Mouse (Mus musculus): ENCODE results near the gene Lhx2. TPM values are rescaled to one million over a fixed set of nuclear protein-coding genes. Genes with fewer than 3 reads are reported as not detected.
A peak's percentile ranks its signal among the peaks of the same experiment; 100 is the strongest.

Gene Lhx2
- total RNA-seq, 2 experiments from 2014 or later, result 83.9 to 88.2 TPM

DNA sequence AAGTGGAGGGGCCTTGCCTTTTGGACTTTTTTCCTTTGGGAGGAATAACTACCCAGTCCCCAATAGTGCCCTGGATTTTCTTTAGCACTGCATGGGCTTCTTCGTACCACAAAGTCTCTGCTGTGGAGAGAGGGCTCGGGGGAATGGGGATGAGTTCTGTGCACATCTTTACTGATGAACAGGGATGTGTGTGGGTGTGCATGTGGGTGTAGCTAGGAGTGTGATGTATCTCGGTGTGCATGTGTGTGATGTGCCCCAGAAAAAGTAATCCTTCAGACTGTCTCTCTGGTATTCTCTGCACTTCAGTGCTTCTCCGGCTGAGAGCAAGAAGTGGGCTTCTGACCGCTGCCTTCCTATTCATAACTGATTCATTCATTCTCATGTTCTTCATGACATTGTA lies 28.8 kb downstream of the Lhx2 start:
- intact Hi-C loops (cut with DNase I), result no loop called here
- peak overlapping the region; percentile 57 for H3K27ac ChIP-seq
- no peak for DNase-seq (ENCODE audit: extremely low spot score in 1 of 2, low spot score in 2 of 2)
- no peak overlapping the region for H3K4me3 ChIP-seq
- no peak for TF ChIP-seq CTCF (IDR thresholded peaks at IDR 0.05)

DNA sequence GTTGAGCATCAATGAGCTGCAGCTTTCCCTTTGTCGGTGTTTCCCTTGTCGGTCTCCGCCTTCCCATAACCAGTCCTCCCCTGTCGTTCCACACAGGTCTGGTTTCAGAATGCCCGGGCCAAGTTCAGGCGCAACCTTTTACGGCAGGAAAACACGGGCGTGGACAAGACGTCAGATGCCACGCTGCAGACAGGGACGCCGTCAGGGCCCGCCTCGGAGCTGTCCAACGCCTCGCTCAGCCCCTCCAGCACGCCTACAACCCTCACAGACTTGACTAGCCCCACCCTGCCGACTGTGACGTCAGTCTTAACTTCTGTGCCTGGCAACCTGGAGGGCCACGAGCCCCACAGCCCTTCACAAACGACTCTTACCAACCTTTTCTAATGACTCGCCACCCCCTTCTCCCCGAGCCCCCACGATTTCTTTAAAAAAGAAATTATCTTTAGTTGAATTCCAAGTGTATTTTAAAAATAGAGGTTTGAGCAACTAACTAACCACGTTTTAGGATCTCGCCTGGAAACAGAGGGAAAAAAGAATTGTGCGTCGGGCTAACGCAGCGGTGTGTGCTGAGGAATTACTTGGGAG lies 29.8 kb downstream of the Lhx2 start:
- no peak overlapping the region for H3K4me3 ChIP-seq
- no peak for DNase-seq (ENCODE audit: extremely low spot score in 1 of 2, low spot score in 2 of 2)
- intact Hi-C loops (cut with DNase I), result no loop called here
- H3K27ac ChIP-seq, result peak overlapping the region; percentile 32; the same call in 1 of the 2 replicates
- no peak for TF ChIP-seq CTCF (IDR thresholded peaks at IDR 0.05)

DNA sequence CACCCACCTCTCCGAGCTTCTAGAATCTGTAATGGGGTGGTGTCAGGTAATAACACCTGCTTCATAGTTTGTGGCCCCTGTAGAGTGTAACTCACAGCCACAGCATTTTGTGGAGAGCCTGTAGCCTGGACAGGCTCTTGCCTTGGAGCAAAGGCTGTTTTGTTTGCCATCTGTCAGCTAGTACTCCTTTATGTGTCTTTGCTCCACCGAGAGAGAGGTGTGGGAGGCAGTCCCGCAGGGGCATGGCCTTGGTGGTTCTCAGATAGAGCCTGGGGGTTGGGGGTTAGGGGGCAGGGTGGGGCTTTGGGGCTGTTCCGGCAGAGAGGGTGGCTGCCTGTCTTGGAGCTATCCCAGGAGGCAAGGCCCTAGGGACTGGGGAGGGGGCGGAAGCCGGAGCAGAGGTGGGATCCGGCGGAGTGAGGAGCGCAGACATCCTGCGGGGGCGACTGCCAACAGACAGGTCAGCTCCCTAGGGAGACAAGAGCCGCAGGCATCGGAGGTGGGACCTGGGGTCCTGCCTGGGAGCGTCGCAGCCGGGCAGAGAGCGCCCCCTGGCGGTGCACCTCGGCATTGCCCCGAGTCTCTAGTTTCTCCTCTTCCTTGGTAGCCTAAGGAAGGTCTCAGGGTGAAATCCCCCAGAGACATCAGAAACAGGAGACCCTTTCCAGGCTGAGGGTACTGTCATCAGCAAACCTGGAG lies 36.7 kb downstream of the Lhx2 start:
- peak; percentile 98 for TF ChIP-seq CTCF (IDR thresholded peaks at IDR 0.05)
- peak; percentile 63 to 73 for DNase-seq (ENCODE audit: extremely low spot score in 1 of 2, low spot score in 2 of 2)
- Histone ChIP-seq H3K27ac (no peak overlapping the region), H3K4me3 (peak overlapping the region; percentile 14; the same call in 1 of the 2 replicates)
- intact Hi-C loops (cut with DNase I), result loop anchor here (1.0 to 5.0 kb wide), 3 partner anchors 38 to 558 kb away; no protein-coding TSS in a partner anchor

- intact Hi-C loops (cut with DNase I), result loop anchor here (2.0 to 5.0 kb wide), 2 partner anchors 452 to 560 kb away; no protein-coding TSS in a partner anchor
- no peak for TF ChIP-seq CTCF (IDR thresholded peaks at IDR 0.05)
These were observed 38.2 kb downstream of the Lhx2 start for GRCm38 (mm10) chr2:38377254-38377653.

GRCm38 (mm10) chr2:38378346-38378745 lies 39.3 kb downstream of the Lhx2 start:
- intact Hi-C loops (cut with DNase I), result loop anchor here (5.0 kb wide), 1 partner anchor 561 kb away; no protein-coding TSS in a partner anchor
- TF ChIP-seq CTCF (IDR thresholded peaks at IDR 0.05), result peak; percentile 56
- H3K4me3 ChIP-seq, result no peak overlapping the region
- H3K27ac ChIP-seq, result no peak overlapping the region
- DNase-seq (ENCODE audit: extremely low spot score in 1 of 2, low spot score in 2 of 2), result no peak

More at GRCm38 (mm10) chr2:38377254-38377653, 38.2 kb downstream of the Lhx2 start:
- no peak for DNase-seq (ENCODE audit: extremely low spot score in 1 of 2, low spot score in 2 of 2)
- no peak overlapping the region for H3K27ac ChIP-seq
- no peak overlapping the region for H3K4me3 ChIP-seq

- TF ChIP-seq CTCF (IDR thresholded peaks at IDR 0.05), result no peak
- peak overlapping the region; percentile 45 for H3K4me3 ChIP-seq
- peak in 1 of 2 experiments; percentile 43 for DNase-seq (ENCODE audit: extremely low spot score in 1 of 2, low spot score in 2 of 2)
- H3K27ac ChIP-seq, result peak overlapping the region; percentile 54; the same call in 1 of the 2 replicates
- intact Hi-C loops (cut with DNase I), result loop anchor here (5.0 kb wide), 1 partner anchor 562 kb away; no protein-coding TSS in a partner anchor
These were observed 39.9 kb downstream of the Lhx2 start for GRCm38 (mm10) chr2:38378849-38379545.

GRCm38 (mm10) chr2:38379546-38379870 lies 40.4 kb downstream of the Lhx2 start:
- TF ChIP-seq CTCF (IDR thresholded peaks at IDR 0.05), result no peak
- DNase-seq (ENCODE audit: extremely low spot score in 1 of 2, low spot score in 2 of 2), result no peak
- Histone ChIP-seq H3K4me3 (peak overlapping the region; percentile 45), H3K27ac (peak overlapping the region; percentile 54; the same call in 1 of the 2 replicates)
- intact Hi-C loops (cut with DNase I), result loop anchor here (5.0 kb wide), 1 partner anchor 562 kb away; no protein-coding TSS in a partner anchor

GRCm38 (mm10) chr2:38380136-38381083 lies 41.3 kb downstream of the Lhx2 start:
- TF ChIP-seq CTCF (IDR thresholded peaks at IDR 0.05), result no peak
- Histone ChIP-seq H3K27ac (no peak overlapping the region), H3K4me3 (no peak overlapping the region)
- no peak for DNase-seq (ENCODE audit: extremely low spot score in 1 of 2, low spot score in 2 of 2)
- intact Hi-C loops (cut with DNase I), result no loop called here

DNA sequence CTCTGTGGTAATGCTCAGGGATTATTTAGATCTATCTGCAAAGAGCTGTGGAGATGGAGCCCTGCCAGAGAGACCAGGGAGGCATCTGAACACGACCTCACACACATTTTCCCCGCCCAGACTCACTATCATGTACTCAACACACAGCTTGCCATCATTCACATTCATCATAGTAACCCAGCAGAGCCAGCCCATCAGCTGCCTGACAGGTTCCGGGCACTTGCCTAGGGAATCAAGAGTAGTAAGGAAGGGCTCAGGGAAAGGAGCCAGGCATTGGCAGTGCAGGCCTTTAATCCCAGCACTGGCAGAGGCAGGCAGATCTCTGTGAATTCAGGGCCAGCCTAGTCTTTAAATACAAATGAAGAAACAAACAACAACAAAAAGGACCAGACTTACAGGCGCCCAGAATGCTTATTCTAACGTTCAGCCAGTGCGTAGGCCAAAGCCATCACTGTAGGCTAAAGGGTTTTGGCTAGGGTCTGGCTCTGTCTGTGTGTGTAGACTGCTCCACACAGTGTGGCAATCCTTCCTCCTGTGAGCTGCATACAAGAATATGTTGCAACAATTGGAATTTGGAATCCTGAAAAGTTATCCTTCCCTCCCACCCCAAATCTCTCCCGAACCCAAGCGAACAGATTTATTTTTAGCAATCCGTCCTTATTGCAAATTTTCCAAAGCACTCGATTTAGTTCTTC lies 48.6 kb downstream of the Lhx2 start:
- Histone ChIP-seq H3K4me3 (no peak overlapping the region), H3K27ac (no peak overlapping the region)
- intact Hi-C loops (cut with DNase I), result no loop called here
- TF ChIP-seq CTCF (IDR thresholded peaks at IDR 0.05), result no peak
- no peak for DNase-seq (ENCODE audit: extremely low spot score in 1 of 2, low spot score in 2 of 2)

DNA sequence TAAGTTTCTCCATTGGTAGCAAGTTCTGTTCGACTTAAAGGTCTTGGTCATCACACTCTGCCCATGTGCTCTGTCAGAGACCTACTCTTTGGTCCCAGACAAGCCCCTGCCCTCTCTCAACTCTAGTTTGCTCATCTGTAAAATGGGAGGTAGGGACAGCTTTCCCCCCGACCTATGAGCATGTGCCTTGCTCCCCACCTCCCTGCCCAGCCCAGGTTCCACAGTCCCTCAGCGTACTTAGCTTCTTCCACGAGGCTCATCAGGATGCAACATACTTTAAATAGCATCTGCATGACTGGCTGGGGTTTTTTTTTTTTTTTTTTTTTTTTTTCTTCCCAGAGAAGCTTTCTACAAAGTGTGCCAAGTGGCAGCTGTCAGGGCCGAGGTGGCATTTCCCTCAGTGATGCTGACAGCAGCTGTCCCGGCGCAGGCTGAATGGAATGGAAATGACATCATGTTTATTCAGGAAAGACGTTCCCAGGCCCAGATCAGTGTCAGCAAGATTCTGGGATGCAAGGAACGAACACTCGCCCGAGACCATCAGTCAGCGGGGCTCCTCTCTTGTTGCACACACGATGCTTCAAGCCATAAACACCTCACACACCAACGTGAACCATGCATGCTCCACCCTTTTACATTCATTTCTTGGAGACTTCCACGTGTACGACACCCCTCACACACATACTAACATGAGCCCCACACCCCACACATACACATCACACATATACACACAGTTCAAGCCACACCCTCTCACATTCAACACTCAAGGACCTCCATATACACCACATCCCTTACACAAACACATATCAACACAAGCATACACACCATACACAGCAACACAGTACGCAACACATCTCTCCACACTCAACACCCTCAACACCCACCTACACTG lies 56.1 kb downstream of the Lhx2 start:
- Histone ChIP-seq H3K4me3 (no peak overlapping the region), H3K27ac (no peak overlapping the region)
- peak in 1 of 2 experiments; percentile 44 for DNase-seq (ENCODE audit: extremely low spot score in 1 of 2, low spot score in 2 of 2)
- intact Hi-C loops (cut with DNase I), result no loop called here
- no peak for TF ChIP-seq CTCF (IDR thresholded peaks at IDR 0.05)

All from left cerebral cortex, adult 2 months (tissue).